Mouse (Mus musculus): ENCODE results near the gene Sobp. TPM values are rescaled to one million over a fixed set of nuclear protein-coding genes. Genes with fewer than 3 reads are reported as not detected.
A peak's percentile ranks its signal among the peaks of the same experiment; 100 is the strongest.

The Sobp gene
- polyA plus RNA-seq, 1 experiment from 2014 or later = 2.4 TPM

DNA sequence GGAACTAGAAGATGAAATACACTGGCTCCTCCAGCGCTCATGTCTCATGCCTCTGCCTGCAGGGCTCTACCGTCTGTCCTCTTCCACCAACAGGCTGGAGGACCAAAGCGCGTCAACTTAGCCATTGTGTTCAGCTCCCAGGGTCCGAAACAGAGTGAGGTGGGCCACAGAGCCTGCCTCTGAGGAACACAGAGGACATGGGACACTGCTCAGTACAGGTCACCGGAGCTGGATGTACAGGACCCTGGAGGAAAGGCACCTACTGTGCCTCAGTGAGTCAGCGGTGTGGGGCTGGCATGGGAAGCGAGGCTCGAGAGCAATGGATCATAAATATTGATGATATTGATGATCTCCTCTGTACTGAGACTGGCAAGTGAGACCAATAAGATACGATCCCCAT lies 175.0 kb downstream of the Sobp start:
- Histone ChIP-seq H3K9ac (ENCODE audit: low read depth, low read length) (no peak overlapping the region), H3K27ac (ENCODE audit: low read depth, low read length) (no peak overlapping the region), H3K9me3 (replicated peaks; ENCODE audit: control insufficient read depth, low read length) (no peaks in the 10 kb centered on the region), H3K36me3 (ENCODE audit: control insufficient read depth, insufficient read depth, low read length) (no peaks in the 10 kb centered on the region), H3K4me2 (no peak overlapping the region), H3K4me3 (ENCODE audit: low read depth, low read length) (no peak overlapping the region), H3K4me1 (ENCODE audit: control insufficient read depth, insufficient read depth, low read length) (peaks cover 19% of the 10 kb centered on the region), H3K27me3 (ENCODE audit: control insufficient read depth, insufficient read depth, low read length) (no peaks in the 10 kb centered on the region)
- WGBS (ENCODE audit: insufficient replicate concordance) = 90% methylated on average over 10 of the region's 10 CpGs
- no peak for ATAC-seq (replicated peaks; ENCODE audit: insufficient number of reproducible peaks, low FRiP score, low TSS enrichment)

DNA sequence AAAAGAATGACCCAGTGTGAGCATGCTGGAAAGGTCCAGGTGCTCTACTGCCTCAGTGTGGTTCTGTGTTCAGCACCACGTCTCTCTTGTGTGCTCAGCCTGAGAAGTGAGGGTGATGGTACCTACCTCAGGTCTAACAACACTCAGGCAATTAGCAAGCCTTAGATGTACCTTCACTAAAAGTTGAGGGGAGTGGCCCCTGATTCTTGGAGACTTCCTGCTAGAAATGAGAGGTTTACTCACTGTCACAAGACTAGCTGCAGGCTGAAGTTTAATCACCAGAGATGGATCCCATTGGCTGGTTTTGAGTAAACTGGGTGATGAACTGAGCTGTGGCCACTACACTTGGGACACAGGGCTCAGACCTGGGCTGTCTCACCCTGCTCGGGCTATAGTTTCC lies 177.1 kb downstream of the Sobp start:
- no peak overlapping the region for H3K4me3 ChIP-seq (ENCODE audit: low read depth, low read length)
- no peak overlapping the region for H3K4me2 ChIP-seq
- peaks cover 18% of the 10 kb centered on the region for H3K4me1 ChIP-seq (ENCODE audit: control insufficient read depth, insufficient read depth, low read length)
- no peak overlapping the region for H3K9ac ChIP-seq (ENCODE audit: low read depth, low read length)
- H3K27me3 ChIP-seq (ENCODE audit: control insufficient read depth, insufficient read depth, low read length) = no peaks in the 10 kb centered on the region; the same call in none of the 2 replicates
- ATAC-seq (replicated peaks; ENCODE audit: insufficient number of reproducible peaks, low FRiP score, low TSS enrichment) = no peak
- no peaks in the 10 kb centered on the region for H3K9me3 ChIP-seq (replicated peaks; ENCODE audit: control insufficient read depth, low read length)
- WGBS (ENCODE audit: insufficient replicate concordance) = 83% methylated on average over 2 of the region's 2 CpGs
- no peak overlapping the region for H3K27ac ChIP-seq (ENCODE audit: low read depth, low read length)
- no peaks in the 10 kb centered on the region for H3K36me3 ChIP-seq (ENCODE audit: control insufficient read depth, insufficient read depth, low read length)

DNA sequence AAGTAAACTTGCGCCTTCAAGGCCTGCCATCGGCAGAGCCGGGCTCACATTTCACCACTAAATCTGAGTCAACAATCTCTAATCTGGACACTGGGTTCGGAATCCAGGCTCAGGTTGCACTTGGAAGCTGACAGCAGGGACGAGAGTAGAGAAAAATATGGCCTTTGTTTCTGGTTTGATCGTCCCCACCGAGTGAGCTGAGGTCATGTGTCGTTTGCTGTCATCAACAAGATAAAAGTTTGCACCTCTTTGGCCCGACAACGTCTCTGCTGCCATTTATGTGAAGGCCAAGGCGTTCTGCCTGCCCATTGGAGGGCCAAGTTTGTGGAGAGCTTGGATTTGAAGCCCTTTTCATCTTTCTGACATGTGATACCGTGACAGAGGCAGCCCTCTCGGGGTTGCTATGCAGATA lies 178.8 kb downstream of the Sobp start:
- no peak for ATAC-seq (replicated peaks; ENCODE audit: insufficient number of reproducible peaks, low FRiP score, low TSS enrichment)
- 18% methylated on average over 13 of the region's 13 CpGs for WGBS (ENCODE audit: insufficient replicate concordance)
- Histone ChIP-seq H3K9ac (ENCODE audit: low read depth, low read length) (no peak overlapping the region), H3K4me2 (no peak overlapping the region), H3K4me3 (ENCODE audit: low read depth, low read length) (no peak overlapping the region), H3K36me3 (ENCODE audit: control insufficient read depth, insufficient read depth, low read length) (no peaks in the 10 kb centered on the region), H3K4me1 (ENCODE audit: control insufficient read depth, insufficient read depth, low read length) (peaks cover 15% of the 10 kb centered on the region), H3K9me3 (replicated peaks; ENCODE audit: control insufficient read depth, low read length) (no peaks in the 10 kb centered on the region), H3K27ac (ENCODE audit: low read depth, low read length) (no peak overlapping the region), H3K27me3 (ENCODE audit: control insufficient read depth, insufficient read depth, low read length) (no peaks in the 10 kb centered on the region; the same call in none of the 2 replicates)

DNA sequence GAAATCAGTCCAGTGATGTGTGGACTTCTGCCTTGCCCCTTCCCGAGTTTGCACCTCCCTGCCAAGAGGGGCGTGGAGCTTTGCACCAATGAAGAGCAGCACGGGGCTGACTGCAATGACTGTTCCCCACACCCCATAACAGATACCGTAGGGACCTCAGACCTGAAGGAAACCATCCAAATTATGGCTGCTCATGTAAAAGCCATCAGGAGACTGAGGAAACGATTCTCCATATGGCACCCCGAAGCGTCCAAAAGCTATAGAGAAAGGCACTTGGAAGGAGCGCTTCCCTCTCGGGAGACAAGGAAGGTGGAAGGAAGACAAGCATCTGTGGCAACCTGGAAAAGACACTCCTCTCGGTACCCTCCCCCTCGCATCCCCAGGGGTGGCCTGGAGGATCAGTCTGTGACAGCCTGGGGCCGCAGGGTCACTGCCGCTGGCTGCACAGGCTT lies 180.0 kb downstream of the Sobp start:
- Histone ChIP-seq H3K4me1 (ENCODE audit: control insufficient read depth, insufficient read depth, low read length) (peaks cover 15% of the 10 kb centered on the region), H3K27me3 (ENCODE audit: control insufficient read depth, insufficient read depth, low read length) (no peaks in the 10 kb centered on the region; the same call in none of the 2 replicates), H3K27ac (ENCODE audit: low read depth, low read length) (no peak overlapping the region), H3K9me3 (replicated peaks; ENCODE audit: control insufficient read depth, low read length) (no peaks in the 10 kb centered on the region), H3K9ac (ENCODE audit: low read depth, low read length) (no peak overlapping the region), H3K4me3 (ENCODE audit: low read depth, low read length) (no peak overlapping the region), H3K36me3 (ENCODE audit: control insufficient read depth, insufficient read depth, low read length) (no peaks in the 10 kb centered on the region), H3K4me2 (peak overlapping the region; percentile 23; the same call in 1 of the 2 replicates)
- WGBS (ENCODE audit: insufficient replicate concordance) = 26% methylated on average over 13 of the region's 13 CpGs
- ATAC-seq (replicated peaks; ENCODE audit: insufficient number of reproducible peaks, low FRiP score, low TSS enrichment) = no peak

DNA sequence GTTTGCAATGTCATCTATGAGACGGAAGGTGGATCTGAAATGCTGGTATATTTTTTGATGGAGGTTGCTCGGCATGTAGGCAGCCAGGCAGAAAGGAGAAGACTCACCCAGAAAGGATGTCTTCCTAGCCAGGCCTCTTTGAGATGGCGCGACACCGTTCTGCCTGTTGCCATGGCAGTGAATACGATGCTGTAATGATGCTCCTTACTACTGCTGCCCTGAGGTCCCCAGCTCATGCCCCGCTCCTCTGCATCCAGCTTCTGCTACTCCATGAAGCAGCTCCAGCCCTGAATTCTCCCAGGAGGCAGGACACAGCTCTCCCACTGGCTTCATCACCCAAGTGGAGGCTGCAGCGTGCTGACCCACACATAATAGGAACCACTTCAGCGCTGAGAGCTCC lies 183.3 kb downstream of the Sobp start:
- Histone ChIP-seq H3K27me3 (ENCODE audit: control insufficient read depth, insufficient read depth, low read length) (no peaks in the 10 kb centered on the region; the same call in none of the 2 replicates), H3K27ac (ENCODE audit: low read depth, low read length) (no peak overlapping the region), H3K4me1 (ENCODE audit: control insufficient read depth, insufficient read depth, low read length) (peaks cover 15% of the 10 kb centered on the region), H3K9me3 (replicated peaks; ENCODE audit: control insufficient read depth, low read length) (no peaks in the 10 kb centered on the region), H3K36me3 (ENCODE audit: control insufficient read depth, insufficient read depth, low read length) (no peaks in the 10 kb centered on the region), H3K4me3 (ENCODE audit: low read depth, low read length) (no peak overlapping the region), H3K4me2 (no peak overlapping the region), H3K9ac (ENCODE audit: low read depth, low read length) (no peak overlapping the region)
- no peak for ATAC-seq (replicated peaks; ENCODE audit: insufficient number of reproducible peaks, low FRiP score, low TSS enrichment)
- WGBS (ENCODE audit: insufficient replicate concordance) = 66% methylated on average over 9 of the region's 9 CpGs

DNA sequence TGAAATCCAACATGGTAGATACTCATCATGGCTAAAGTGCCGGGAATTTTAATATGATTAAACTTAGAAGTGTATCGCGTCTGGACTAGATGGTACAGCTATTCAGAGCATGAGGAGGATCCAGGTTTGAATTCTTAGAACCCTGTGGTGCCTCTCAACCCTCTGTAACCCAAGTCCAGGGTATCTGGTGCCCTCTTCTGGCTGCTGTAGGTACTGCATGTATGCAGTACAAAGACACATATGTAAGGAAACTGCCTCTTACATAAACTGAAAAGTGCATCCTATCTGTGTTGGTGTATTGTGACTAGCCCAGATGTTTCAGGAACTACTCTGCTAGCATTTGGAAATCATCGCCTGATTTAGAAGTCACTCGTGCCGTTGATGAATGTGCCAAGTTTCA lies 184.4 kb downstream of the Sobp start:
- no peak overlapping the region for H3K27ac ChIP-seq (ENCODE audit: low read depth, low read length)
- peaks cover 7% of the 10 kb centered on the region for H3K4me1 ChIP-seq (ENCODE audit: control insufficient read depth, insufficient read depth, low read length)
- no peaks in the 10 kb centered on the region; the same call in none of the 2 replicates for H3K27me3 ChIP-seq (ENCODE audit: control insufficient read depth, insufficient read depth, low read length)
- H3K4me2 ChIP-seq = no peak overlapping the region
- 26% methylated on average over 6 of the region's 6 CpGs for WGBS (ENCODE audit: insufficient replicate concordance)
- H3K9me3 ChIP-seq (replicated peaks; ENCODE audit: control insufficient read depth, low read length) = no peaks in the 10 kb centered on the region
- H3K36me3 ChIP-seq (ENCODE audit: control insufficient read depth, insufficient read depth, low read length) = no peaks in the 10 kb centered on the region
- ATAC-seq (replicated peaks; ENCODE audit: insufficient number of reproducible peaks, low FRiP score, low TSS enrichment) = no peak
- H3K9ac ChIP-seq (ENCODE audit: low read depth, low read length) = no peak overlapping the region
- H3K4me3 ChIP-seq (ENCODE audit: low read depth, low read length) = no peak overlapping the region

DNA sequence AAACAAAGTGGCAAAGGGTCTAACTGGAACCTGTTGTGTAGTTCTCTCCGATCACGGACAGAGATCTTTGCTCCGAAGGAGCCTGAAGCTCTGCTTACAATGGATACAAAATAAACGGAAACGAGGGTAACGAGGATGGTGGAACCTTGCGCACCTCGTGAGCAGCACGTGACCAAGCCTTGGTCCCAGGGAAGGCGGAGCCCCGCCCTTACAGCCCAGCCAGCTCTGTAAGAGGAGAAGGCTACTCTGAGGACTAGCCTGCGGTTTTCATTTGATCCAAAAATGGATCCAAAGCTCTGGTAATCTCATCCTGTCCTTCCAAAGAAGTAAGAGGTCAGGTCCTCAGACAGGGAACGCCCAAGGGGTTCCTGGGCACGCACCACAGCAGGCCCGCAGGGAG lies 185.7 kb downstream of the Sobp start:
- ATAC-seq (replicated peaks; ENCODE audit: insufficient number of reproducible peaks, low FRiP score, low TSS enrichment) = no peak
- no peaks in the 10 kb centered on the region for H3K4me1 ChIP-seq (ENCODE audit: control insufficient read depth, insufficient read depth, low read length)

DNA sequence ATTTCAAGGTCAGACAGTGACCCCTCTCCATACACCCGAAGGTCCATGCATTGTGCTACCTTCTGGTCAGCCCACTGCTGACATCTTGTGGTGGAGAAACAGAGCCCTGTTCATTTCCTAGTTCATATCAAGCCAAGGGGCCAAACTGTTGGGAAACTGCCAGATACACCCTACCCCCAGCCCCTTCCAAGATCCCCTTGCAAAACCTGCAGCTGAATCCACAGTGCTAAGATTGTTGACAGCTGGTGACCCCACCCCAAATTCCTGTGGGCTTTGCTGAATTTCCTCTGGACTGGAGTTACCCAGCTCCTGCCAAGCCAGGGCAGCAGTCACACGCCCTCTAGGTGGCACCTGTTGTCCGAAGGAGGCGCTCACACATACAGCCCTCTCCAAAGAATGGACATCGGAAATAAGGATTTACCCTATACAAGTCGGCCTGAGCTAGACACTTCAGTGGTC lies 186.7 kb downstream of the Sobp start:
- peak; percentile 49 for ATAC-seq (replicated peaks; ENCODE audit: insufficient number of reproducible peaks, low FRiP score, low TSS enrichment)
- Histone ChIP-seq H3K4me2 (no peak overlapping the region), H3K36me3 (ENCODE audit: control insufficient read depth, insufficient read depth, low read length) (no peaks in the 10 kb centered on the region), H3K4me1 (ENCODE audit: control insufficient read depth, insufficient read depth, low read length) (no peaks in the 10 kb centered on the region), H3K9me3 (replicated peaks; ENCODE audit: control insufficient read depth, low read length) (no peaks in the 10 kb centered on the region), H3K4me3 (ENCODE audit: low read depth, low read length) (no peak overlapping the region), H3K9ac (ENCODE audit: low read depth, low read length) (no peak overlapping the region), H3K27ac (ENCODE audit: low read depth, low read length) (no peak overlapping the region), H3K27me3 (ENCODE audit: control insufficient read depth, insufficient read depth, low read length) (no peaks in the 10 kb centered on the region; the same call in 1 of the 2 replicates)
- 14% methylated on average over 6 of the region's 6 CpGs for WGBS (ENCODE audit: insufficient replicate concordance)

More for the DNA sequence above, 185.7 kb downstream of the Sobp start:
- 54% methylated on average over 15 of the region's 15 CpGs for WGBS (ENCODE audit: insufficient replicate concordance)
- Histone ChIP-seq H3K9ac (ENCODE audit: low read depth, low read length) (no peak overlapping the region), H3K27me3 (ENCODE audit: control insufficient read depth, insufficient read depth, low read length) (no peaks in the 10 kb centered on the region; the same call in none of the 2 replicates), H3K9me3 (replicated peaks; ENCODE audit: control insufficient read depth, low read length) (no peaks in the 10 kb centered on the region), H3K4me2 (no peak overlapping the region), H3K27ac (ENCODE audit: low read depth, low read length) (no peak overlapping the region), H3K4me3 (ENCODE audit: low read depth, low read length) (no peak overlapping the region), H3K36me3 (ENCODE audit: control insufficient read depth, insufficient read depth, low read length) (no peaks in the 10 kb centered on the region)

DNA sequence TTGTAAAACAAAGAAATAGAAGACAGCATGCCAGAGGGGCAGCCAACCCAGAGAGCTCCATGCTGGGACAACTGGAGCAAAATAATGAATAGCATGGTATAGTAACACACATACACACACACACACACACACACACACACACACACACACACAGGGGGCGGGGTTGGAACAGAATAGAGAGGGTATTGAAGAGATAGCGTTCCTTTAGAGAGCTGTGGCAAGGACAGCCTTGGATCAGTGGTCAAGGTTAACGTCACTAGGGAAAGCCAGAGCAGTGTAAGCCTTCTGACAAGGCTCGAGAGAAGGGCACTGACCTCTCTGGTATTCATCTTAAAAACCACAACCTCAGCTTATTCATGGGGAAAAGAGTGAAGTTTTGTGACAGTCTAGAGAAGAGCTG lies 189.4 kb downstream of the Sobp start:
- no peak overlapping the region for H3K27ac ChIP-seq (ENCODE audit: low read depth, low read length)
- H3K27me3 ChIP-seq (ENCODE audit: control insufficient read depth, insufficient read depth, low read length) = no peaks in the 10 kb centered on the region
- WGBS (ENCODE audit: insufficient replicate concordance) = 74% methylated on average over 4 of the region's 4 CpGs
- no peaks in the 10 kb centered on the region for H3K9me3 ChIP-seq (replicated peaks; ENCODE audit: control insufficient read depth, low read length)
- H3K4me3 ChIP-seq (ENCODE audit: low read depth, low read length) = no peak overlapping the region
- no peak overlapping the region for H3K4me2 ChIP-seq
- H3K4me1 ChIP-seq (ENCODE audit: control insufficient read depth, insufficient read depth, low read length) = no peaks in the 10 kb centered on the region
- H3K36me3 ChIP-seq (ENCODE audit: control insufficient read depth, insufficient read depth, low read length) = no peaks in the 10 kb centered on the region
- no peak overlapping the region for H3K9ac ChIP-seq (ENCODE audit: low read depth, low read length)
- no peak for ATAC-seq (replicated peaks; ENCODE audit: insufficient number of reproducible peaks, low FRiP score, low TSS enrichment)

Measured in heart, embryonic 11.5 days (tissue).